Mouse (Mus musculus): ENCODE measurements at regions not wholly inside any gene's neighbourhood (a gene's known extent, or its start where the extent isn't known, plus 50 kb on each side); places are given as distances from the start of the nearest gene placed in this dataset.

DNA sequence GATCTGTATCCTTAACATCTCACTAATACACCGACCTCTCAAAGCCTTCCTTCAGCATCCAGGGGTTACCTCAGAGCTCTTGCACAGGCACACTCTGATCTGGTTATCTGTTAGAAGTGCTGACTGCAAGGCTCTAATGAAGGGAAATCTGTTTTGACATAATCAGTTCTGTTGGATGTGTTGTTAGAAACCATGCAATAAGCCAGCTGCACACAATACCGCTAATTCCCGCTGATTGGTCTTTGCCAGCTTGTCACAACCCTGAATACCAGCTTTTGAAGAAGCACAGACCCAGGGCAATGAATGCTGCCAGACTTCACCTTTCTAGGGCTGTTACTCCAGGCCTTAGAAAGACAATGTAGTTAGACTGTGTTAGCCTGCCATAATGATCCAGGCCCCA lies 613.7 kb upstream of the Rgmb start:
- TF ChIP-seq CTCF (IDR thresholded peaks at IDR 0.05; ENCODE audit: low read depth, low read length) (no peak), POLR2A (IDR thresholded peaks at IDR 0.05; ENCODE audit: extremely low read depth, insufficient read depth, low read length) (no peak)
